Mouse (Mus musculus) liver, embryonic 14.5 days (tissue): ENCODE measurements around the gene Faah. TPM values are rescaled to one million over a fixed set of nuclear protein-coding genes. Genes with fewer than 3 reads are reported as not detected.

Experiments used
- ATAC-seq: fragments of 200-750 bp; cut with Nextera tagmentation; 2 replicates; pipeline ENCODE4 v1.8.0; 2017; ENCODE audit warnings: moderate number of reproducible peaks, mild to moderate bottlenecking, moderate library complexity; ENCODE audit not compliant: insufficient read depth
- DNase-seq, 3 experiments: peaks; one replicate each; pipeline ENCODE4 v3.0.0-alpha.2; 2012 to 2013; ENCODE audit warnings: low read depth in 3 of 3, low spot score in 3 of 3
- H3K27ac ChIP-seq: fragments of 300-500 bp; sonication (generic); 2 replicates; pipeline ENCODE4 v1.5.1; 2014; ENCODE audit warnings: moderate library complexity, mild to moderate bottlenecking, control low read depth, inconsistent platforms
- H3K27me3 ChIP-seq: fragments of 300-500 bp; sonication (generic); 2 replicates; pipeline ENCODE4 v1.6.1; 2014; ENCODE audit warnings: mild to moderate bottlenecking, low read length, moderate library complexity; ENCODE audit not compliant: control insufficient read depth, insufficient read depth
- H3K36me3 ChIP-seq: fragments of 300-500 bp; sonication (generic); replicated peaks from 2 replicates; pipeline ENCODE4 v1.6.1; 2014; ENCODE audit warnings: low read depth; ENCODE audit not compliant: control insufficient read depth, insufficient read depth
- H3K4me1 ChIP-seq, 2 experiments: fragments of 200-500 bp in 1 of 2; fragments of 300-500 bp in 1 of 2; sonication (generic) in 1 of 2; replicated peaks; 2 replicates each; pipeline ENCODE4 v1.6.1; 2012 to 2014; ENCODE audit warnings: antibody characterized with exemption in 1 of 2, inconsistent platforms in 1 of 2, low read length in 1 of 2; ENCODE audit not compliant: control insufficient read depth in 2 of 2, insufficient read depth in 2 of 2
- H3K4me2 ChIP-seq: fragments of 300-500 bp; sonication (generic); 2 replicates; pipeline ENCODE4 v1.6.1; 2014; ENCODE audit warnings: low read depth, mild to moderate bottlenecking, control low read depth, moderate library complexity
- H3K4me3 ChIP-seq, 2 experiments: fragments of 200-500 bp in 1 of 2; fragments of 300-500 bp in 1 of 2; sonication (generic) in 1 of 2; 2 replicates each; pipeline ENCODE4 v1.5.1; 2012 to 2014; ENCODE audit warnings: low read depth in 2 of 2, low read length in 2 of 2, mild to moderate bottlenecking in 2 of 2, control low read depth in 1 of 2, inconsistent platforms in 1 of 2, moderate library complexity in 1 of 2; ENCODE audit not compliant: insufficient read depth in 1 of 2
- H3K9ac ChIP-seq: fragments of 300-500 bp; sonication (generic); replicated peaks from 2 replicates; pipeline ENCODE4 v1.6.1; 2014; ENCODE audit warnings: mild to moderate bottlenecking, control low read depth, moderate library complexity
- H3K9me3 ChIP-seq: fragments of 300-500 bp; sonication (generic); 2 replicates; pipeline ENCODE4 v1.6.1; 2016; ENCODE audit warnings: low read length, mixed read lengths; ENCODE audit not compliant: control insufficient read depth
- CTCF ChIP-seq: IDR thresholded peaks from 2 replicates; pipeline ENCODE4 v1.5.1; 2016; ENCODE audit warnings: antibody characterized with exemption, low read depth, control low read depth
- EP300 ChIP-seq: IDR thresholded peaks from 2 replicates; pipeline ENCODE4 v1.6.1; 2016; ENCODE audit warnings: antibody characterized with exemption, low read depth
- WGBS: fragments of 180-500 bp; shearing (Covaris S2); extraction: QIAGEN DNeasy Blood & Tissue Kit; methylation state at CpG from one replicate; pipeline ENCODE4 v1.1.7; 2014; ENCODE audit not compliant: insufficient replicate concordance; 5-methylcytosine and 5-hydroxymethylcytosine counted together
- polyA plus RNA-seq, 2 experiments: library from polyadenylated mRNA; depleted of rRNA in 1 of 2; stranded (reverse) in 1 of 2; unstranded in 1 of 2; fragments of >200 nt; fragmentation: Nextera tagmentation in 1 of 2; extraction: Ambion mirVana in 1 of 2; gene quantifications; 2 replicates each; pipeline versions ENCODE4 v1.2.1 to v1.2.3; 2012 to 2014

Gene Faah
- polyA plus RNA-seq, 2 experiments = 3.8 to 4.1 TPM

DNA sequence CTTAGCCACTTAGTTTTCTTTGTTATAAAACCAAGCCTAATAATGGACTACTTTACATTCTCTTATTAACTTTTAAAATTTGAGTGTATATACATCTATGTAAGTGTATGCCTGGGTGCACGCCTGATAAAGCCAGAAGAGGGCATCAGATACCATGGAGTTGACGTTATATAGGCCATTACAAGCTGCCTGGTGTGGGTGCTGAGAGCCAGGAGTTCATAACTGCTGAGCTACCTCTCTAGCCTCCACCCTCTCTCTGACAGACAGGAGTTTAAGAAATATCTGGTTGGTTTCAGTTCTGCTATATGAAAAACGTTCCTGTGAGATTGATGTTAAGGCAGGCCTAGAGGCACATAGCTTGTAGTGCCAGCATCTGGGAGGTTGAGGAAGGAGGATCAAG lies 24.5 kb upstream of the Faah start:
- Histone ChIP-seq H3K36me3 (no peaks in the 10 kb centered on the region; the same call in none of the 2 replicates), H3K27me3 (no peaks in the 10 kb centered on the region), H3K9me3 (no peaks in the 10 kb centered on the region), H3K27ac (no peak overlapping the region), H3K4me3 (no peak overlapping the region), H3K4me1 (peaks cover 0 to 6% of the 10 kb centered on the region in 2 experiments; a peak in 2 of 4 replicates), H3K9ac (no peak overlapping the region), H3K4me2 (no peak overlapping the region)
- DNase-seq (no peak), ATAC-seq (no peak)
- TF ChIP-seq EP300 = no peak
- TF ChIP-seq CTCF = peak; percentile 36
- WGBS = 53% methylated on average over 3 of the region's 3 CpGs

DNA sequence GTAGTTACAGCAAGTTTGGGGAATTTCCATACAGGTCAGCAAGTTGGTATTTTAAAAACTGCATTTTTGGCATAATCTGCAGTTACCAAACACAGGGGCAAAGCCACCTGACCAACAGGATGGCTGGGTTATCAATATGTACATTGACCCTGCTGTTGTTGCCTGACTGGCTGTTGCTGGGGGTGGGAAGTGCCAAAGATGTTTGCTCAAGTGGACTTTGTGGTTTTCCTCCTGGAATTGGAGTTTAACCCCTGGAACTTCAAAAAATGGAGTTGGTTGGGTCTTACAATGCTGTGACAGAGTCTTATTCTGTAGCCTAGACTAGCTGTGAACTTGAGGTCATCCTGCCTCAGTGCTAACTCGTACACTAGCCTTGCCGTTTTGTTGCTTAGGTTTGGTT lies 22.7 kb upstream of the Faah start:
- no peaks in the 10 kb centered on the region; the same call in none of the 2 replicates for H3K36me3 ChIP-seq
- H3K9ac ChIP-seq = no peak overlapping the region
- no peak overlapping the region for H3K4me3 ChIP-seq
- WGBS = 79% methylated on average over 2 of the region's 2 CpGs
- no peak overlapping the region for H3K27ac ChIP-seq
- no peaks in the 10 kb centered on the region for H3K27me3 ChIP-seq
- H3K4me2 ChIP-seq = no peak overlapping the region
- DNase-seq = no peak
- H3K9me3 ChIP-seq = no peaks in the 10 kb centered on the region
- ATAC-seq = peak; percentile 21; the same call in 1 of the 2 replicates
- TF ChIP-seq EP300 = no peak
- TF ChIP-seq CTCF = no peak
- H3K4me1 ChIP-seq = peaks cover 0 to 6% of the 10 kb centered on the region in 2 experiments; a peak in 2 of 4 replicates

DNA sequence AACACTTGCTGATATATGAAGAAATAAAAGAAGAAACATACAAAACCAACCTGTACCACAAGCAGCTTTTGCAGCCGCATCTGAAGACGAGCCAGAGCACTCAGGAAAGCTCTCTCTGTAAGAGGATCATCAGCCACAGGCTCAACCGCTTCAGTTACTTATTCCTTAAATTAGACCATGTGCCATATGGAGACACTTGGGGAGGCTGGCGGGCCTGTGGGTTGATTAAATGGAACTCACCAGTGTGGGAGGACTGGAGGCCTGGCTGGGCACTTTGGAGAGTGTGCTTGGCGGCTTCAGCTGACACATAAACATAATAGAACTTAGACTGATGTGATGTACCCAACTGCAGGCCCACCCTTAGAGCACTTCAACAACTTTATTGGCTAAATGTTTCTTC lies 15.6 kb upstream of the Faah start:
- DNase-seq (no peak), ATAC-seq (no peak)
- no peaks in the 10 kb centered on the region for H3K27me3 ChIP-seq
- H3K9ac ChIP-seq = no peak overlapping the region
- WGBS = 78% methylated on average over 5 of the region's 5 CpGs
- TF ChIP-seq CTCF = no peak
- TF ChIP-seq EP300 = no peak
- H3K4me3 ChIP-seq = no peak overlapping the region
- no peak overlapping the region for H3K27ac ChIP-seq
- no peaks in the 10 kb centered on the region for H3K9me3 ChIP-seq
- no peaks in the 10 kb centered on the region for H3K4me1 ChIP-seq
- H3K36me3 ChIP-seq = peaks cover 5% of the 10 kb centered on the region
- no peak overlapping the region for H3K4me2 ChIP-seq

DNA sequence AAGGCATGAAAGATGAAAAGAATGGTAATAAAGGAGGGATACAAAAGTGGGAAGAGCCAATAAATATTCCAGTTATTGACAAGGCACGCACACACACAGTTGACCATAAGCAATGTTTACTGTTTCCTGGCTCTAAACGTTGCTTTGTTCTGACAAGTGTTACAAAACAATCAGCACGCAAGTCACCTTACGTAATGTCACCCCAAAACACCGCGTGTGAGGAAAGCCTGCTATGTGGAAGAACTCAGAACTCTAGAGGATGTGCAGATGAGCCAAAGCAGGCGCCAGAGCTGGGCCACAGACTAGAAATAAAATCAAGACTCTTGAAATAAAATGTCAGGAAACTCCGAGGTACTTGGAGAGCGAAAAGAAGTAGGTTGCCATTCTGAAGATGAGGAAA lies 15.2 kb upstream of the Faah start:
- H3K36me3 ChIP-seq = peaks cover 5% of the 10 kb centered on the region
- H3K4me2 ChIP-seq = no peak overlapping the region
- ATAC-seq (no peak), DNase-seq (no peak)
- H3K9me3 ChIP-seq = no peaks in the 10 kb centered on the region
- TF ChIP-seq EP300 = no peak
- TF ChIP-seq CTCF = no peak
- 76% methylated on average over 9 of the region's 9 CpGs for WGBS
- no peaks in the 10 kb centered on the region for H3K4me1 ChIP-seq
- no peak overlapping the region for H3K4me3 ChIP-seq
- no peak overlapping the region for H3K9ac ChIP-seq
- no peak overlapping the region for H3K27ac ChIP-seq
- no peaks in the 10 kb centered on the region for H3K27me3 ChIP-seq

DNA sequence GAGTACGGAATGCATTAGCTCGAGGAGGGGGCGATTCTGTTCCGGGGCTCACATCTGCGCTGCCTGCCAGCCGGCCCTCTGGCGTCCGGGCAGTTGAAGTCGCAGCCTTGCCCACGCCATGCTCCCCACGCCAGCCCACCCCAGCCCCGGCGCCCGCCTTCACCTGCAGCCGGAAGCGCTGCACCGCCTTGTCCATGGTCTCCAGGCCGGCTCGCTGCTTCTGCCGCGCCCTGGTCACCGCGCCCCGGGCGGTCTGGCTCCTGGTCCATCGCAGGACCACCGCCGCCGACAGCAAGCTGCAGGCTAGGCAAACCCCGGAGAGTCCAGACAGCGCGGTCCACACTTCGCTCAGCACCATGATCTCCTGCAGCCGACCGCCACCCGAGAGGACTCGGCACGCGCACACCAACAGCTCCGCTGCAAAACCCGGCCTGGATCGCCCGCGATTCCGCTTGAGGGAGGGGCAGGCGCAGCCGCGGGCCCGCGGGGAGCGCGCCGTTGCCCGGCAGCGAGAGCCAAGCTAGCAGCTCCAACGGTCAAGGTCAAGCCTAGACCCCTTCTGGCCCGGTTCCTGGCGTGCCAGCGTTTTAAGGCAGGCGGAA lies 325 bp downstream of the Faah start:
- no peak overlapping the region for H3K27ac ChIP-seq
- no peaks in the 10 kb centered on the region for H3K9me3 ChIP-seq
- TF ChIP-seq EP300 (no peak), CTCF (no peak)
- H3K9ac ChIP-seq = no peak overlapping the region; the same call in 1 of the 2 replicates
- DNase-seq (no peak), ATAC-seq (peak; percentile 53)
- peaks cover 40% of the 10 kb centered on the region for H3K27me3 ChIP-seq
- H3K4me3 ChIP-seq = peak overlapping the region; percentile 58 to 59
- no peaks in the 10 kb centered on the region for H3K36me3 ChIP-seq
- H3K4me1 ChIP-seq = 0 out of 4 replicates have a peak, but pooled peaks cover 0 to 2% of the 10 kb centered on the region in 2 experiments
- H3K4me2 ChIP-seq = peak overlapping the region; percentile 57
- WGBS = under 1% methylated on average over 60 of the region's 60 CpGs
